Mouse (Mus musculus): ENCODE results near the gene 1700029I15Rik.
"Not testable (repeated sequence)": the region's sequence is repeated elsewhere in the genome, so short reads cannot be mapped to it uniquely, and the experiment has no call there.

The 1700029I15Rik gene

DNA sequence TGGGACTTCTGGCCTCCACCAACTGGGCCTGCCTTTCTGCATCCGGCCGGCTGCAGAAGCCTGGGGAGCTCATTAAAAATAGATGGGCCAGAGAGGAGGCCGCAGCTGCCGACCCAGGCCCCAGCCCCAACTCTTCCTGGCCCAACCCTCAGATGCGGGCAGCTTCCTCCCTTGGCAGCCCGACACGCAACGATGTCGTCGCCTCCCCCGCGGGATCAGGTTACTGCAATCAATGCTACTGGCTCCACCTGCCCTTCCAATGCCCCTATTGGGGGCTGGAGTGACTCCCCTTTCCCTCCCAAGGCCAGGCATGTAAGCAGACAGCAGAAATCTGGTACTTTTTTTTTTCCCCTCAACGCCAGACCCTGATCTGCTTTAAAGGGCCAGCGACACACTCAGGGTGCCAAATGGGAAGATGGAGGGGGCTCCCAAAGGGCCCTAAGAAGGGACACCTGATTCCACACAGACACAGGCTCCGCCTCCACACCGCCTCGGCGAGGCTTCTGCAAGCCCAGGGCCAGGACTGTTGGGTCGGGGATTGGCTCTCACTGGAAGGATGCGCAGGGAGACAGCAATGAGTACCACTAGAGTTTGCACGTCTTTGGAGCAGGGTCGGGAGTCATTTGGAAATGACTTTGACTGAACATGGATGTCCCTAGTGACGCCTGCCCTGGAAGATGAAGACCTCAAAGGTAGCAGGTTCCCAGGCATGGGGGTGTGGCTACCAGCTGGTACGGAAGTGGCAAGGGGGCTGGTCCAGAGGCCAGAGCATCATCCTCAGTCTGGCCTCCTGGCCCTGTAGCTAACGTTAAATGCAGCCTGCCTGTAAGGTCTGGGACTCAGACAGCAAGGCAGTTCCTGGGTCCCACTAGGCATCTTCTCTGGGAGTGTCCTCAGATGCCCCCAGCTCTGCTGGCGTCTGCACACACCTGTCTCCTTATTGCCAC is 10.3 kb downstream of the 1700029I15Rik start:
- DNase-seq = no peak

DNA sequence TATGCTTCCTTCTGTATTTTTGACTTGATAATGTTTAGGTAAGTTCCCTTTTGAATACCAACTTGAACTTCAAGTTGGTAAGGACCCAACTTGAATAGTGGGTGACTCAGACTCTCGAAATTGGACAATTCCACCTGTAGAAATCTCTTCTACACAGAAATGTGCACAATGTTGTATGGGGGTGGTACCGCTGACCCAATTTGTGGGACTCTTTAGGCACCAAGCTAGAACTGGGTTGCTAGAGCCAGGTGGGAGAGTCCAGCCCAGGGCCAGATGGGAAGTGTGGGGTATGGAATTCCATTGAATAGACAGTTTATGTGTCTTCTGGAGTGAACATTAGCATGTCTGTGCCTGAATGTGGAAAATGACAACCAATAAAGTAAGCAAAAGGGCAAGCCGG is 13.2 kb downstream of the 1700029I15Rik start:
- DNase-seq = no peak

DNA sequence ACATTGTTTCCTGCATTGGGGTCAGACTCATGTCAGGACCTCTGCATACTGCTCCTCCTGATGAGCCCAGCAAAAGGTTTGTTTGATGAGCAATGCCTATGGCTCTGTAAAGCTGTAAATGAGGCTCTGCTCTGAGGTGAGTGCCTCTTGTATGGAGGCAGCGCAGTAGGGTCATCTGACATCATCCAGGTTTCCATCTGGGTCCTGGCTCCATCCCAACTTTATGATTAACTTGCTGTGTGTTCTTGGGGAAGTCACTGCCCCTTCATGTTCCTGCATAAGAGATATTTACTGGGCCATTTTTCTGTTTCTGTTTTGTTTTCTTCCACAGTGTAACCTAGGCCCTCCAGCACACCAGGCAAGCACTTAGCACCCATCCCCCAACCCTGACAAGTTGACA is 15.1 kb downstream of the 1700029I15Rik start:
- no peak for DNase-seq

DNA sequence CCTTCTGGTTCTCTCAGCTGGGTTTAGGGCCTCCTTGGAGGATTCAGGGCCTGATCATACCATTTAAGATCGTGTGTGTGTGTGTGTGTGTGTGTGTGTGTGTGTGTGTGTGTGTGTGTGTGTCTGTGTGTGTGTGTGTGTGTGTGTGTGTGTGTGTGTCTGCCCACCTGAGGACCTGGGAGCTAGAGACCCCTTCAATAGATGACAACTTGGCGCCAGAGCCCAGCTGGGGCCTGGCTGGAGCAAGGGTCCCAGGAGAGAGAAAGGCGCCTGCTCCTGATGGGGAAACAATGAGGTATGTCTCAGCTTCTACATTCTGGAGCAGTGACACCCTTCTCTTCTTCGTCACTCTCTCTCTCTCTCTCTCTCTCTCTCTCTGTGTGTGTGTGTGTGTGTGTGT is 17.5 kb downstream of the 1700029I15Rik start:
- not testable (repeated sequence) for DNase-seq

DNA sequence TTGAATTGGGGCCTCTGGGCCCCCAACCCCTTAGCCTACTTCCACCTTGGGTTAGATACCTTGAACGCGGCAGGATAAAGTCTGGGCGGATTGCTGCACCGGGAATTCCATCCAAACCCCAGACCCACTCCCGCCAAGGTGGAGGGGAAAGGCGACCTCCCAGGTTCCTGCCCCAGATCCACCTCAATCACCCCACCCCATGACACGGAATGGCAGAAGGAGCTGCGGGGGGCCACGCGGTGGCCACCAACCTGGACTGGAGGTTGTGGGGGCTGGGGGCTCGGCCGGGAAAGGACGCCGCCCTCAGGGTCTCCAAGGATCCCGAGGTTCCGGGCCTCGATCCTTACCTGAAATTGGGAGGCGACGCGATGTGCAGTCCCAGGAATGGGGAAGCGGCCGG is 18.3 kb downstream of the 1700029I15Rik start:
- DNase-seq = no peak

DNA sequence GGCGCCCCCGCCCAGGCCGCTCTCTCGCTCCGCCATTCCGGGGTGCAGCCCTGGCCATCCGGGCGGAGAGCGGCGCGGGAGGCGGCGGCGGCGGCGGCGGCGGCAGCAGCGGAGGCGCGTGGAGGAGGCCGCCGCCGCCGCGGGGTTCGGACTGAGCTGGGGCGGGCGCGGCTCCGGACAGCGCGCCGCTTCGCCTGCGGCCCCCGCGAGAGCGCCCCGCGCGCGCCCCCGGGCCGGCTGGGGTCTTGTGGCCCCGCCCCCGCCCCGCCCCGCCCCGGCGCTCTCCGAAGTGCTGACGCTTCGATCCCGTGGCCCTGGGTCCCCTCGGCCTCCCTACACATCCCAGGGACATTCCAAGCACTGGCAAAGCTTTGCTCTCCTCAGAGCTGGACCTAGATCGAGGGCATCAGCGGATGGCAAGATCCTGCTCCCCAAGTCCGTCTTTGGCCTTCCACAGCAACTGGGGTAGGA is 18.8 kb downstream of the 1700029I15Rik start, which contains the start of gene Mapk8ip1:
Gene Mapk8ip1, minus strand, starts transcription at position 173 of the 471 bp plus-strand sequence.
- no peak for DNase-seq

DNA sequence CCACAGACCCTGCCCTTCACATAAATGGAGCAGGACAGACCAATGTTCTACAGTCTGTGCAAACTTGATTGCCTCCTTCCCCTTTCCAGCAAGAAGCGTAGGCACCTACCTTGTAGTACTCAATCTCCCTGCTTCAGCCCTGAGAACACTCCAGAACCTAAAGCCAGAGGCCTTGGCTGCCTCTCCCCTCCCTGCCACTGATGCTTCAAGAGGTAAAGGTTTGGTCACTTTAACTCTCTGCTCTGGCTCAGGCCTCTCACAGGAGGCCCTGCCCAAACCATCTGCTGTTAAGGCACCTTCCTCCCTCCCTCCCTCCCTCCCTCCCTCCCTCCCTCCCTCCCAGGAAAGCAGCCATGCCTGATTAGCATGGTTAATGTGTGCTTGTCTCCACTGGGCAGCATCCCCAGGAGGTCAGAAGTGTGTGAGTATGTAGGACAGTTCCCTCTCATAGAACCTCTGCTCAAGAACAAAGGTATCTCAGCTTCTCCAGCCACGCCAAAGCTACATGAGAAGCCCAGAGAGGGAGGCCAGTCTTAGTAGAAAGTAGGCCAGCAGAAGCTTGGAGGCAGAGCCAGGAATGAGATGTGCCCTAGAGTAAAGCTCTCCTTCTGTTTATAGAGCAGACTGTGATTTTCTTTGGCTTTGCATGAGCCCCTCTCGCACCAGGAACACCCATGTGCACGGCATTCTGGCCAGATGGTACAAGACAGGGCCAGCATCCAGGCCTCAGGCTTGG is 20.4 kb downstream of the 1700029I15Rik start:
- peak; percentile 52 to 63 for DNase-seq

DNA sequence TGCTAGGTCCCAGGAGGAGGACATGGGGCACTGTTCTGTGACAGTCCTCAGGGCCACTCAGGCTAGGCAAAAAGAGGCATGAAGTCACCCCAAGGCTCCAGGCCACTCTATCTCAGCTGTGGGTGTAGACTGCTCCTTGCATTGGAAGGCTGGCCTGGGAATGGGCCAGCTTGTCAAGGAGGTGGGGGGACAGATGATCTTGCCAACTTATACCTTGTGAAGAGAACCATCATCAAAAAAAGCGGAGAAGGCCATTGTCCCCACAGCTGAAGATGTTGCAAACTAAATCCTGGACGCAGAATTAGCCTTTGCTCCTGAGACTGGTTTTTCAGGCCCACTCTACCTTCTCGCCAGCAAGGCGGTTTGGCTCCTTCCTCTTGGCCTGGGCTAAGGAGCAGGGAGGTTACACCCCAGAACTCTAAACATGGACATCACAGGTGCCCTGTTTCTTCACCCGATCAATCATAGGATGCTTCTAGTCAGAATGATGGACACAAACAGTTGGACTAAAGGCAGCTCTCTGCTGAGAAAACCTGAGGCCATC is 21.5 kb downstream of the 1700029I15Rik start:
- DNase-seq = no peak

DNA sequence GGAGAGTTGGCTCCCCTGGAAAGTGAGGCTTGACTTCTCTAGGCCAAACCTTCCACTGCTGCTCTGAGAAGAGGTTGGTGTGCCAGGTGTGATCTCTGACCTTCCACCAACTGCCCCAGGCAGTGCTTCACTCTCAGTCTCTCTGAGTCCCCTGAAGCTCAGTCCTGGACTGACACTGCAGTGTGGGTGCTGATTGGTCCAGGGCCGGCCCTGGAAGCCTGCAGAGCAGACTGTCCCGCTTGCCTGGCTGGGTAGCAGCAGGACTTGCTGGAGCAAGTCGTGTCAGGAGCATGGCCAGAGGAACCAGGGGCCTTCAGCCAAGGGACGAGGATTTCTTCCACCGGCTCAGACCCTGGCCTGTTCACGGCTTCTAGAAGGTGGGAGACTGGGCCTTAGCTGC is 22.4 kb downstream of the 1700029I15Rik start:
- DNase-seq = no peak

DNA sequence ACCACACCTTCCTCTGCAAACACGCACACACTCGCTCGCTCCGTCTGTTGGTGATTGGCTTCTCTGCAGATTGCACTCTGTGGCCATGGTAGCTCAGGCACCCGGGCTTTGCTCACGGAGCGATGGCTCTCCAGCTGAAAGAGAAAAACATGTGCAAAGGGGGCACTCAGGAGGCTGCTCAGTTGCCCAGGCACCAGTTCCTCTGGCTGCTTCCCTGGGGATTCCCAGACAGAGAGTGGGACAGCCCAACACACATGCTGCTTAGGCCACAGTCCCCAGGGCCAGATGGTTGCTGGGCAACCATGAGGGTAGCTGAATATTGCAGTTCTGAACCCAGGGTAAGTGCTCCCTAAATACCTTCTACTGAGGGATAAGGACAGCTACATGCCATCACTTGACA is 23.3 kb downstream of the 1700029I15Rik start:
- no peak for DNase-seq

DNA sequence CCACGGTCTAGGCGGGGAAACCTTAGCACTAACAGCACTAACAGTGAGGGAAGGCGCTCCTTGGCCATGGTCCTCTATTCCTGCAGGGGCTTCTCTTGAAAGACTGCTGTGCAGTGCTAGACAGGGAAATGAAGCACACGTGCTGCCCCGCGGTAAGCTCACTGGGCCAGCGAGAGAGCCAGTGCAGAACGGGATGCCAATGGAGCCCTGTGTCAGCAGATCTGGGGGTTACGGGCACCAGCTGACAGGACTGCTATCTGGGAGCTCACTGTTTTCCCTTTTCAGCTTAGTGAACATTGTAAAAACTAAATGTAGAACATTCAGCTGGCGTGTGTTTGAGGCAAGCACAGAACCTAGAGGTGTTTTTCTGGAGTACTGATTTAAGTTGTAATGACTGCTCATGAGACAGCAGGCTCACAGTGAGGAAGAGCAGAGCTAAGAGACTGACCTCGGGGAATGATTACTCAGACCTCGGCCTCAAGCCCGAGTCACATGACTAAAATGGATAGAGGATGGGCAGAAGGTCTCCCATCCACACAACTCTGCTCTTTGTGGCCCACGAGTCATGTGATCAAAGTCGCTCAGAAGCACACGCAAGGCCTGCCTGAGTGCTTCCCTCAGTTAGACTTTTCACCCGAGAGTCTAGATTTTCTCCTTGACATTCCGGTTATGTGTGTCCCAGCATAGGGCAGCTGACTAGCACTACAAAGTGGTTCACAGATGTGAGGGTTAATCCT is 26.1 kb downstream of the 1700029I15Rik start:
- DNase-seq = peak; percentile 71 to 77

DNA sequence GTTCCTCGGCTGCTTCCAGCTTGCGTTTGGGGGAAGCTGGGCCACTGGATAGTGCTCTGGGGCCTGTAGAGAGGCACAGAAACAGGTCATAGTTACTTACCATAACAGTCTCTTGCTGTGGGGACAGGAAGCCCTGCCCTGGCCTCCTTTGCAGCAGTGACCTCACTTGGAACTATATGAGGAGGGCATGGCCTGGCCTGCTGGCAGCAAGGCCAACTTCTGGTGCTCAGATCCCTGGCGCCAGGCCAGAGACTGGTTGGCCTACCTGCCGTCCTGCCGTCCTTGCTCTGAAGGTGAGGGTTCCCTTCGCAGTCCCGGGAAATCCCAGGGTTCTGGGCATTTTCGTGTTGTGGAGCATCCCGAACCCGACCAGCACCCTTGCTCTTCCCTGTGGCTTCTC is 29.4 kb downstream of the 1700029I15Rik start:
- DNase-seq = no peak

DNA sequence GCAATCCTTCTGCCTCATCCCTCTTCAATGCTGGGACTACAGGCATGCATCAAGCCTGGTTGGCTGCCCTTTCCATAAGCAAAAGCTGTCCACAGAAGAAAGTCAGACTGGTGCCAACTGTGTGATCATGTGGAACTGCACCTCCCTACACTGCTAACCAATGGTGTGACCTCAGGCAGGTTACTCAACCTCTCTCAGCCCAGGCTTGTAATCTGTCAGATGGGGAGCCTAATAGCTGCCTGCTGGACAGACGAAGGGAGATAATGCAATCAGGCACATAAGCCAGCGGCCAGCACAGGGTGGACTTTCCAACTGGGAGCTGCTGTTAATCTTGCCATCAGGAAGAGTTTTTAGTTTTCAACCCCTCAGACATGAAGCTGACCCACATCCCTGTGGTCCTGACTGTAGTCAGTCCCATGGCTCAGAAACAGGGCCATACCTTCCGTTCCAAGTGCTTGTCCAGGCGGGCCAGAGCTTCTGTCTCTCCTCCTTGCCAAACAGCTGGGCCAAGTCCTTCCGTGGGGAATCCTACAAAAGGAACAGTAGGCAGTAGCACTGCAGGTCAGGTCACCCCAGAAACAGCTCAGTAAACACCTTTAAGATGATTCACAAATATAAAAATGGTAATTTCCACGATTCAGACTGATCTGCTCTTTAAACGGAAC is 39.5 kb downstream of the 1700029I15Rik start:
- DNase-seq = peak; percentile 52 to 77

DNA sequence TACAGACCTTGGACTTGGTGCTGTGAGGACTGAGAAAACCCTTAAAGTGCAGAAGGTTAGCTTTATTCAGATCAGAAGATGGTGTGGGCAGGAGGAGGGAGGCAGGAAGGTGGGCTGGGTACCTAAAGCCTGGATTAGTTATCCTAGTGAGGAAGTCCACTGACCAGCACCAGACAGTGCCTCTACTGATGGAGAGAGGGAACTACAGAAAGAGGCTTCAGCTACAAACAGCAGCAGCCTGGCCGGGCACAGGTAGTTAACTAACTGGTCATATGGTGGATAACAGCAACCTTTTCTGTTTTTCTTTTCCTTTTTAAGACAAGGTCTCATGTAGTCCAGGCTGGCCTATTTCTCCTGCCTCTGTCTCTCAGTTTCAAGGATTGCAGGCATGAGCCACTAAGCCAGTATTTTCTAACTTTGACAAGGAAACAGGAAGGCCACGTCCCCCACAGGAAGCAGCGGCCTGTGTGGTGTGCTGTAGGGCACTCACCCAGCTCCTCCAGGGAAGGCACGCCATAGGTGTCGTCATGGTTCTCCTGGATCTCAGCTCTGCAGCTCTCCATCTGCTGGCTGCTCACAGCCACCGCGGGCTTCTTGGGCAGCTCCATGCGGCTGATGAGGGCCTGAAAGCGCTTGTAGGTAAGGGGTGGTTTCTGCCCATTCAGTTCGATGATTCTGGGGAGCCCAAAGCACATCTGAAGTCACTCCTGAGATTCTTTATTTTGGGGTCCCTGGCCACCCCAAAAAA is 40.2 kb downstream of the 1700029I15Rik start:
- DNase-seq = peak in 1 of 2 experiments; percentile 46

DNA sequence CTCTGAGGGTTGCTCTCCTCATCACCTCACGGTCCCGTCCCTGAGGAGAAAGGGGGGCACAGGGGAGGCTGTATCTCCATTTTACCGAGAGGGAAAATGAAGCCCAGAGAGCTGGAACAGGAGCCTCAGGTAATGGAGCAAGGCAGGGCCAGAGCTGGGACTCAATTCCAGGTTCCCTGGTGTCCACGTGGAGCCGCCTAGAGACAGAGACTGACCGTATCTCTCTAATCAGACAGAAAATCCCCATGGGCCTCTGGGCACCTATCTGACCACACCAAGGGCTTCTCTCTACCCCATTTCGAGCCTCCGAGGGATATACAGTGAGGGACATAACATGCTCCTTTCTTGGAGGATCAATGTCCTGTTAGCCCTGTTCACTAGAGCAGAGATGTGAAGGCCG is 40.8 kb downstream of the 1700029I15Rik start:
- DNase-seq = no peak

DNA sequence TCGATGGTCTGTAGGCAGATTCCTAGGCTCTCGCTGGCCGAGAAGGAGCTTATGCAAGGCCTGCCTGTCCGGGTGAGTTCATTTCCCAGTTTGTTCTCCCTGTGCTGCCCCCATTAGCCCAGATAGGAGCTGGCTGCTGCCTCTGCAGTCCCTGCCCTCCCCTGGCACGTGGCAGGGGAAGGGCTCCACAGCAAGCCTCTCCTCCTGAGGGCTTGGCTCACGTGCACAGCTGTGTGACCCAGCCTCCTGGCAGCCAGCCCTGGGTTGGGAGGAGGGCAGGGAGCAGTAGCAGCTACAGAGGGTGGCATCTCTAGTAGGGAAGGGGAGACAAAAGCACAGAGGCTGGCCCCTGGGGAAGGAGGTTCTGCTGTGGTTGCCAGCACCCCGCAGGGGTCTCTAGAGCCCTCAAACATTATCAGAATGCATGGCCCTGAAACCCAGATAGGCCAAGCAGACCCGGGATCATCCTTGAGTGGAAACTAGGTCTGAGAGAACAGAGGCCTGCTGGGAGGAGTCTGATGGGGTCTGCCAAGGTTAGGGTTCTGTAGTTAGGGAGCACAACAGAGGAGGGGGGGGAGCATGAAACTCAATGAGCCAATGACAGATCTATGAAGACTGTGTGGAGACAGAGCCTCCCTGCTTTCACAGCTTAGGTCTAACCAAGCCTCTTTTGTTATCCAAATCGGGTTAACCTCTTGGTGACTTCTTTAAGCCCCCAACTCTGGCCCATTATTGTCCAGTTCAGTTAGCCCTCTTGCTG is 41.5 kb downstream of the 1700029I15Rik start:
- peak; percentile 98 to 99 for DNase-seq

DNA sequence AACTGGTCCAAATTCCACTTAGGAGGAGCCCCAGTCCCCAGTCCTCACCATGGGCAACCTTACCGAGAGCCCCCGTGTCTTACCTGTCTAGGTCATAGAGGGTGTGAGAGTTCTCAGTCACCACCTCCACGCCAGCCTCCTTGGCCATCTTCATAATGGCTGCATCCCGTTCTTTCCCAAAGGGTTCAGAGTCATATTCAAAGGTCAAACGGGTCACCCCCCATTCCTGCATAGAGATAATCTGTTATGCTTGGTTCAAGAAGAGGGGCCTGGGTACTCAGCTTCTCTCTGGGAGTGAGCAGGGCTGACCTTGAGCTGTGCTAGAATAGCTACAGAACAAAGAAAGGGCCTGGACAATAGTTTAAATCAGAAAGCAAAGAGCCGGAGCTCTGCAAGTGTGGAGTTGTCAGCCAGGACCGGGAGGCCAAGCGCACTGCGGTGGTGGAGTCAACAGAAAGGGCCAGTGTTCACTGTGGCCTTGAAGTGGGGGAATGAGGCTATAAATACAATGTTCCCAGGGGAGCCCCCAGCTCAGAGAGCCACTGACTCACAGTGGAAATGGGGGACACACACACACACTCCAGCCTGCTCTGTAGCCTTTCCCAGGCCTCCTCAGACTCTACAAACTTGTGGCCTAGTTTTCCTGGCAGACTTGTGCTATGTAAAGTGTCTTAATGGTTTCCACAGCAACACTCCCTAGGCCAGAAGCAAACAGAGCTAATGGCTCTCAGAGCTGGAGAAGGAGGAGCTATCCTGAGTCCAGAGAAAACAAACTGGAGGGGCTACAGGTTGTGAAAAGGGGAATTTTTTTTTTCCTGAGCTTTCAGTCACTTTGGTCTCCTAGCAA is 42.3 kb downstream of the 1700029I15Rik start:
- peak; percentile 30 to 59 for DNase-seq

DNA sequence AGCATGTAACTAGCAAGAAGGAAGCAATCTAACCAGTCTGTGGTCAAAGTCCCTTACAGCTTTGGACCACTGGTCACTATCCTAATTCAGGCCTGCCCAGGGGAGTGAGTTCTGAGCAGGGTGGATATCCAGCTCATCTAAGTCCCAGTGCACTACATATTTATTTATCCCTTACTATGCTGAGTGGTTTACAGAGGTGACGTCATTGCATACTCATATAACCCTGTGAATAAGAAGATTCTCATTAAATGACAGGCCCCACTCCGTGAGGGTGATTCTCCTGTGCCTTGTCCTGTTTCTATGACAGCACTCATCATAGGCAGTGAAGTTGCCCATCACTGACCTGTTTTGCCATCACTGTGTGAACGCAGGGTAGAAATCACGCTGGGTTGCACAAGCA is 43.0 kb downstream of the 1700029I15Rik start:
- no peak for DNase-seq

DNA sequence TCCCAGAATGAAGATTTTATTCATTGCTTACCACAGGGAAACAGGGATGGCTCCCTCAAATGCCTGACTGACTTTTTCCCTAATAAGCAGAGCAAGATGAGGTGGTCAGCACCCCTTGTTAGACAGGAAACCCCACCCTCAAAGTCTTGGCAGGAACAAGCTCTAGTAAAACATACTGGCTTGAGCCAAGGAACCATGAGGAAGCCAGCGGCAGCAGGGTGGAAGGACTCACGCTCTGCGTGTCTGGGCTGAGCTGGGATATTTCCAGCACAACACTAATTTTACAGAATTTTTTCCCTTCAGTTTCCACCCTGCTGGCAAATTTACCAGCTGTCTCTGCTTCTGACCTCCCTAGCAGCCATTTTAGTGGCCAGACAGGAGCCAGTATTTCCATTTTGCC is 44.1 kb downstream of the 1700029I15Rik start:
- no peak for DNase-seq

DNA sequence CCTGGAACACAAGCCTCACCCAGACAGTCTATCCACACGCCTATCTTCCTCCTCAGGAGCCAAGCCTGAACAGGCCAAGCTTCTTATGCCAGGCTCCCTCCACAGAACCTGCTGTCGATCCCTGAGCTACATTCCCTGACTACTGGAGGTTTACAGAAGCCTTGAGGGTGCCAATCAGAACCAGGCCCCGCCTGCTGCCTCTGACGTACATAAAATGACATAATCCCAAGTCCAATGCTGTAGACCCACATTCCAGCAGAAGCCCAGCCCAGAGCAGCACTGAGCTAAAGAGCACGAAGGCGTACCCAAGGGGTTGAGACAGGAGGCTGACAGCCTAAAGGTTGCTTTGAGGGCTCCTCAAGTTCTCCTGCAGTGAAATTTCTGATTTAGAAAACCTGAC is 45.5 kb downstream of the 1700029I15Rik start:
- DNase-seq = peak; percentile 86 to 91

Data from kidney, adult 8-10 months (tissue).